Mouse (Mus musculus) left cerebral cortex, postnatal 25 days (tissue): ENCODE measurements around the gene Gm21833. TPM values are rescaled to one million over a fixed set of nuclear protein-coding genes. Genes with fewer than 3 reads are reported as not detected.
"Not testable (repeated sequence)": the region's sequence is repeated elsewhere in the genome, so short reads cannot be mapped to it uniquely, and the experiment has no call there.

Source experiments
- DNase-seq, 2 experiments: peaks; one replicate each; pipeline ENCODE4 v3.0.0; 2022; ENCODE audit warnings: low spot score in 2 of 2, mixed read lengths in 1 of 2
- intact Hi-C: fragments of 180-260 bp; cut with DNase I; formaldehyde crosslinking; loops from one replicate; pipeline ENCODE4 v1.15.1; 2025
- total RNA-seq, 2 experiments: library from RNA; stranded (reverse); gene quantifications; 2 replicates each; pipeline ENCODE4 v1.2.3; 2021

Gm21833 gene
- total RNA-seq, result not detected

- DNase-seq, intact Hi-C loops: not testable (repeated sequence)
These were observed at the start of gene Gm21833 for GRCm38 (mm10) chr16:82828082-82828481. TSS of gene Gm21833 (plus strand) at chr16:82828382.

- intact Hi-C loops, result no loop called here
- DNase-seq, result no peak
These were observed 38.7 kb upstream of the Gm21833 start for GRCm38 (mm10) chr16:82789521-82789920.

GRCm38 (mm10) chr16:82796489-82796888, 31.7 kb upstream of the Gm21833 start:
- DNase-seq, result no peak
- intact Hi-C loops, result no loop called here

GRCm38 (mm10) chr16:82815255-82815654, 12.9 kb upstream of the Gm21833 start:
- intact Hi-C loops, result no loop called here
- no peak for DNase-seq

GRCm38 (mm10) chr16:82816615-82817014, 11.6 kb upstream of the Gm21833 start:
- DNase-seq, result no peak
- intact Hi-C loops, result no loop called here

GRCm38 (mm10) chr16:82855752-82856151, 27.6 kb downstream of the Gm21833 start:
- DNase-seq, result no peak
- intact Hi-C loops, result no loop called here

GRCm38 (mm10) chr16:82864590-82864989, 36.4 kb downstream of the Gm21833 start:
- intact Hi-C loops, result no loop called here

More at GRCm38 (mm10) chr16:82864590-82864989, 36.4 kb downstream of the Gm21833 start:
- DNase-seq, result no peak
